Mouse (Mus musculus) thymus, adult 2 months (tissue): Measurements from ENCODE around the gene Psmc5.

Source experiments
- CTCF ChIP-seq: fragments of 200-500 bp; IDR thresholded peaks from 2 replicates; pipeline ENCODE4 v1.5.1; 2012; ENCODE audit warnings: mild to moderate bottlenecking, control low read depth, low read length, moderate library complexity, borderline replicate concordance; ENCODE audit not compliant: control insufficient read depth, poor library complexity, insufficient read depth; ENCODE audit errors: extremely low read depth
- POLR2A ChIP-seq: fragments of 200-500 bp; IDR thresholded peaks from 2 replicates; pipeline ENCODE4 v1.6.1; 2012; ENCODE audit warnings: mild to moderate bottlenecking, low read length, control low read depth, moderate library complexity; ENCODE audit not compliant: control insufficient read depth, poor library complexity, insufficient read depth; ENCODE audit errors: extremely low read depth

GRCm38 (mm10) chr11:106306065-106306385 lies 50.1 kb downstream of the Psmc5 start:
- TF ChIP-seq POLR2A (no peak), CTCF (no peak)
